Mouse (Mus musculus): Measurements from ENCODE around the gene Gm16253. TPM values are rescaled to one million over a fixed set of nuclear protein-coding genes. Genes with fewer than 3 reads are reported as not detected.
"Not testable (repeated sequence)": the region's sequence is repeated elsewhere in the genome, so short reads cannot be mapped to it uniquely, and the experiment has no call there.

The Gm16253 gene
- polyA plus RNA-seq, 1 experiment from 2014 or later = 1.3 TPM

DNA sequence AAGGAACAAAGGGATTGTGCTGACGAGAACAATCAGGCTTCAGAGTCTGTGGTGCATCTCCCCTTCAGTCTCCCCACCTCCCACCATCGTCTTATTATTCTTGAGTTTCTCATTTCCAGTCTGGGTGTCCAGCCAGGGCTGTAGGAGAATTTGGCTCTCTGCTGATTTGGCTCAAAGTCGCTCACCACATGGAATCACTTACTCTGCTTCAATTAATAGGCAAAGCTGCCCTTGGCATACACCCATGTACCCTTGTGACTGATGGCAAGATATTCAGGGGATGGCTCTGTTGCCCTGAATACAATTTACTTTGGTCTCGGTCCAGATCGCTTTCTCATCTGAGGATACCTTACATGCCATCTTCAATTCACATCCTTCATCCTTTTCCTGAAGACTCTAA lies 26.5 kb downstream of the Gm16253 start:
- peak overlapping the region; percentile 99; the same call in 1 of the 2 replicates for H3K27ac ChIP-seq
- 52% methylated on average over 5 of the region's 5 CpGs for WGBS
- no peak for ATAC-seq (ENCODE audit: borderline replicate concordance, extremely low read depth, low FRiP score, low TSS enrichment)
- peaks cover 19% of the 10 kb centered on the region for H3K4me1 ChIP-seq
- H3K4me3 ChIP-seq = peak overlapping the region; percentile 69
- H3K4me2 ChIP-seq = peak overlapping the region; percentile 74
- no peaks in the 10 kb centered on the region for H3K9me3 ChIP-seq
- H3K36me3 ChIP-seq = no peaks in the 10 kb centered on the region
- peaks cover 10% of the 10 kb centered on the region; the same call in 1 of the 2 replicates for H3K27me3 ChIP-seq
- no peak overlapping the region for H3K9ac ChIP-seq

DNA sequence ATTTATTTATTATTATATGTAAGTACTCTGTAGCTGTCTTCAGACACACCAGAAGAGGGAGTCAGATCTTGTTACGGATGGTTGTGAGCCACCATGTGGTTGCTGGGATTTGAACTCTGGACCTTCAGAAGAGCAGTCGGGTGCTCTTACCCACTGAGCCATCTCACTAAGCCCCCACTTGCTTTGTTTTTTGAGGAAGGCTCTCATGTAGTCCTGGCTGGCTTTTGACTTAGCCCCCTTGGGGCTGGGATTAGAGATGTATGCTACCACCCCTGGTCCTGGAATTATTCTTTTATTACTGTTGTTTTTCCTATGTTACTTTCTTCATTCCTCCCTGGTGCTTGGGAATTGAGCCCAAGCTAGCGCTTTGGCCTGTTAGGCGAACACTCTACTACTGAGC lies 29.2 kb downstream of the Gm16253 start:
- 90% methylated on average over 4 of the region's 4 CpGs for WGBS
- not testable (repeated sequence) for H3K9ac ChIP-seq; H3K27me3 ChIP-seq; ATAC-seq (ENCODE audit: borderline replicate concordance, extremely low read depth, low FRiP score, low TSS enrichment); H3K9me3 ChIP-seq; H3K4me3 ChIP-seq; H3K36me3 ChIP-seq; H3K27ac ChIP-seq; H3K4me2 ChIP-seq
- H3K4me1 ChIP-seq = peaks cover 12% of the 10 kb centered on the region

DNA sequence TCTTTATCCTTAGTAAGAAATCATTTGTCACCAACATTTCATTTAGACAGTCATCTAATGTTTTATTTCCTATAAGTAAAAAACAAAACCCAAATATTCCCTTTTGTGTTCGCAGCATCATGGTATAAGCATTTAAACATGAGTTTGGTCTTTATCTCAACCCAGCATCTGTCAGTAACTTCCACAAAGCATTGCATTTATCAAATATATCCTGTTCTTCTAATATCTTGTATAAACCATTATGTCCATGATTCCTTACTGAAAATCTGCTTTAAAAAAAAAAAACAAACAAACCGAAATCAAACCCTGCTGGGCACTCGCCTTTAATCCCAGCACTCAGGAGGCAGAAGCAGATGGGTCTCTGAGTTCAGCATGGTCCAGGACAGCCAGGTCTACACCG lies 29.8 kb downstream of the Gm16253 start:
- Histone ChIP-seq H3K4me1 (peaks cover 12% of the 10 kb centered on the region), H3K27me3 (no peaks in the 10 kb centered on the region), H3K4me2 (no peak overlapping the region), H3K4me3 (no peak overlapping the region), H3K9me3 (no peaks in the 10 kb centered on the region), H3K27ac (no peak overlapping the region), H3K36me3 (no peaks in the 10 kb centered on the region), H3K9ac (no peak overlapping the region)
- ATAC-seq (ENCODE audit: borderline replicate concordance, extremely low read depth, low FRiP score, low TSS enrichment) = no peak
- WGBS = 80% methylated on average over 4 of the region's 4 CpGs

- Histone ChIP-seq H3K27ac (no peak overlapping the region), H3K9me3 (no peaks in the 10 kb centered on the region), H3K4me1 (no peaks in the 10 kb centered on the region), H3K4me3 (no peak overlapping the region), H3K9ac (no peak overlapping the region), H3K36me3 (peaks cover 51% of the 10 kb centered on the region), H3K27me3 (no peaks in the 10 kb centered on the region), H3K4me2 (no peak overlapping the region)
- ATAC-seq (ENCODE audit: borderline replicate concordance, extremely low read depth, low FRiP score, low TSS enrichment) = no peak
- WGBS = 94% methylated on average over 3 of the region's 3 CpGs
Measured at GRCm38 (mm10) chr3:96617941-96618340, 41.2 kb downstream of the Gm16253 start.

- no peak for ATAC-seq (ENCODE audit: borderline replicate concordance, extremely low read depth, low FRiP score, low TSS enrichment)
- Histone ChIP-seq H3K27me3 (no peaks in the 10 kb centered on the region), H3K9me3 (no peaks in the 10 kb centered on the region), H3K4me1 (no peaks in the 10 kb centered on the region), H3K36me3 (peaks cover 53% of the 10 kb centered on the region), H3K4me2 (no peak overlapping the region), H3K9ac (no peak overlapping the region), H3K27ac (no peak overlapping the region), H3K4me3 (no peak overlapping the region)
- 89% methylated on average over 4 of the region's 4 CpGs for WGBS
Measured at GRCm38 (mm10) chr3:96623201-96623600, 46.4 kb downstream of the Gm16253 start.

DNA sequence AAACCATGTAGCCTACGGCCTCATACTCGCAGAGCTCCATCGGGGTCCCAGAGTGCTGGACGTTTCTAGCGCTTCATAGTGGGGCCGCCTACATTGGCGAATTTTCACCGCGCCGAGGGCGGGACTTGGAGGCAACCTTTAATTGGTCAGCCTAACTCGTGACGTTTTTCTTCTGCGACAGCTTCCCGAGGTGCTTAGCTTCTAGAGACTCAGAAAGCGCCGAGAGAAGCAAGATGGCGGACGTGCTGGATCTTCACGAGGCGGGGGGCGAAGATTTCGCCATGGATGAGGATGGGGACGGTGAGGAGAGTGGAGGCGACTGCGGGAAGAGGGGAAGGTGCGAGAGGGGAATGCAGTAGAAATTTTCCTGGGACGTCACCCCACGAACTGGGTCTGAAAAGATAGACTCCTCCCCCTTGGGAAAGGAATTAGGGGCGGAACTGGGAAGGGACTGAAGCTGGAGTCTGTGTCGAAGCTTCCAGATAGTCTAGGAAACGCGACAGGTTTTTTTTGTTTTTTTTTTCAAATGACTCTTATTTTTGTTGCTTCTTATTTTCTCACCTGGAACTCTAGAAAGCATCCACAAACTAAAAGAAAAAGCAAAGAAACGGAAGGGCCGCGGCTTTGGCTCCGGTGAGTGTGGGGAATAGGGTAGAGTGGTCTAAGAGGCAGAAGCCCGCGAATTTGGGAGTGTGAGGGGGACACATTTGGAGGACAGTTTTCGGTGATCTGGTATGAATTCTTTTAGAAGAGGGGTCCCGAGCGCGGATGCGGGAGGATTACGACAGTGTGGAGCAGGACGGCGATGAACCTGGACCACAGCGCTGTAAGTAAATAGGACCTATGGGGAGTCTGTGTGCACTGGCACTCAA lies 53.2 kb downstream of the Gm16253 start, which contains the start of gene Rbm8a:
TSS of gene Rbm8a (plus strand) at position 205 of the 872 bp plus-strand sequence.
- H3K36me3 ChIP-seq = peaks cover 30% of the 10 kb centered on the region
- under 1% methylated on average over 48 of the region's 48 CpGs for WGBS
- no peaks in the 10 kb centered on the region for H3K27me3 ChIP-seq
- H3K9me3 ChIP-seq = no peaks in the 10 kb centered on the region
- H3K9ac ChIP-seq = peak within 1 kb of the TSS; percentile 79
- H3K27ac ChIP-seq = peak within 1 kb of the TSS; percentile 81
- ATAC-seq (ENCODE audit: borderline replicate concordance, extremely low read depth, low FRiP score, low TSS enrichment) = peak; percentile 95
- H3K4me1 ChIP-seq = peaks cover 25% of the 10 kb centered on the region
- H3K4me3 ChIP-seq = peak within 1 kb of the TSS; percentile 80
- H3K4me2 ChIP-seq = peak within 1 kb of the TSS; percentile 76

Other genes with a start within 250 kb of the Gm16253 start
- 0.14 TPM in 1 of 2 replicates, not detected in the other for gene BC107364, start 124.7 kb upstream of the Gm16253 start, polyA plus RNA-seq (2015; fragmentation: Nextera tagmentation; extraction: Ambion mirVana)
- gene Hfe2, start 51.8 kb upstream of the Gm16253 start, polyA plus RNA-seq (2015; fragmentation: Nextera tagmentation; extraction: Ambion mirVana) = 0.55 and 0.57 TPM in 2 replicates
- gene Txnip, start 19.0 kb upstream of the Gm16253 start, polyA plus RNA-seq (2015; fragmentation: Nextera tagmentation; extraction: Ambion mirVana) = 129 and 141 TPM in 2 replicates
- 38.3 and 39.8 TPM in 2 replicates for gene Polr3gl, start 17.2 kb downstream of the Gm16253 start, polyA plus RNA-seq (2015; fragmentation: Nextera tagmentation; extraction: Ambion mirVana)
- 1.8 and 2.2 TPM in 2 replicates for gene Ankrd34a, start 19.7 kb downstream of the Gm16253 start, polyA plus RNA-seq (2015; fragmentation: Nextera tagmentation; extraction: Ambion mirVana)
- 6.9 and 7.9 TPM in 2 replicates for gene Lix1l, start 24.2 kb downstream of the Gm16253 start, polyA plus RNA-seq (2015; fragmentation: Nextera tagmentation; extraction: Ambion mirVana)
- gene Rbm8a, start 52.9 kb downstream of the Gm16253 start, polyA plus RNA-seq (2015; fragmentation: Nextera tagmentation; extraction: Ambion mirVana) = 127 and 128 TPM in 2 replicates
- gene Pex11b, start 58.4 kb downstream of the Gm16253 start, polyA plus RNA-seq (2015; fragmentation: Nextera tagmentation; extraction: Ambion mirVana) = 56.2 and 58.3 TPM in 2 replicates
- gene Gm42957, start 58.5 kb downstream of the Gm16253 start, polyA plus RNA-seq (2015; fragmentation: Nextera tagmentation; extraction: Ambion mirVana) = 0.14 TPM in 1 of 2 replicates, not detected in the other
- gene Itga10, start 68.6 kb downstream of the Gm16253 start, polyA plus RNA-seq (2015; fragmentation: Nextera tagmentation; extraction: Ambion mirVana) = 0.99 and 1.00 TPM in 2 replicates
- gene Ankrd35, start 93.1 kb downstream of the Gm16253 start, polyA plus RNA-seq (2015; fragmentation: Nextera tagmentation; extraction: Ambion mirVana) = 0.24 and 0.52 TPM in 2 replicates
- gene Pias3, start 119.4 kb downstream of the Gm16253 start, polyA plus RNA-seq (2015; fragmentation: Nextera tagmentation; extraction: Ambion mirVana) = 49.0 and 52.1 TPM in 2 replicates
- 7.7 and 8.5 TPM in 2 replicates for gene Nudt17, start 131.6 kb downstream of the Gm16253 start, polyA plus RNA-seq (2015; fragmentation: Nextera tagmentation; extraction: Ambion mirVana)
- 34.9 and 38.2 TPM in 2 replicates for gene Polr3c, start 150.6 kb downstream of the Gm16253 start, polyA plus RNA-seq (2015; fragmentation: Nextera tagmentation; extraction: Ambion mirVana)
- gene Rnf115, start 150.7 kb downstream of the Gm16253 start, polyA plus RNA-seq (2015; fragmentation: Nextera tagmentation; extraction: Ambion mirVana) = 50.7 and 52.3 TPM in 2 replicates